Mouse (Mus musculus): ENCODE data around the gene B020004J07Rik. TPM values are rescaled to one million over a fixed set of nuclear protein-coding genes. Genes with fewer than 3 reads are reported as not detected.
"Not testable (repeated sequence)": the region's sequence is repeated elsewhere in the genome, so short reads cannot be mapped to it uniquely, and the experiment has no call there.

Gene B020004J07Rik
- total RNA-seq (2021) = not detected
- long read RNA-seq, experiment 1 = 0 reads
- long read RNA-seq, experiment 2 = 0 reads

GRCm38 (mm10) chr4:101843923-101844322 lies at the start of gene B020004J07Rik:
Gene B020004J07Rik, minus strand, starts transcription at chr4:101844023.
- DNase-seq = not testable (repeated sequence)

GRCm38 (mm10) chr4:101889377-101889776 lies 45.6 kb upstream of the B020004J07Rik start:
- DNase-seq = no peak

- no peak for DNase-seq
Observed at GRCm38 (mm10) chr4:101883641-101884040, 39.8 kb upstream of the B020004J07Rik start.

GRCm38 (mm10) chr4:101875687-101876086 lies 31.9 kb upstream of the B020004J07Rik start:
- not testable (repeated sequence) for DNase-seq

- not testable (repeated sequence) for DNase-seq
Observed at GRCm38 (mm10) chr4:101872031-101872430, 28.2 kb upstream of the B020004J07Rik start.

- DNase-seq = no peak
Observed at GRCm38 (mm10) chr4:101862289-101862688, 18.5 kb upstream of the B020004J07Rik start.

- peak; percentile 15 for DNase-seq
Observed at GRCm38 (mm10) chr4:101860873-101861272, 17.1 kb upstream of the B020004J07Rik start.

- DNase-seq = no peak
Observed at GRCm38 (mm10) chr4:101850908-101851307, 7.1 kb upstream of the B020004J07Rik start.

Other genes starting within 250 kb of the B020004J07Rik start
- gene Leprot, start 196.3 kb downstream of the B020004J07Rik start, total RNA-seq (2021) = 10 to 100 TPM; 55.3 to 63.0 TPM
- 10 to 100 TPM; 14.8 to 29.4 TPM for gene Lepr, start 126.6 kb downstream of the B020004J07Rik start, total RNA-seq (2021)
- not detected for gene C130073F10Rik, start 49.8 kb upstream of the B020004J07Rik start, total RNA-seq (2021)
- not detected for gene Gm12800, start 65.1 kb upstream of the B020004J07Rik start, total RNA-seq (2021)
- not detected for gene Gm12794, start 96.4 kb upstream of the B020004J07Rik start, total RNA-seq (2021)
- gene Gm12790, start 137.0 kb upstream of the B020004J07Rik start, total RNA-seq (2021) = not detected
- gene Gm12789, start 142.6 kb upstream of the B020004J07Rik start, total RNA-seq (2021) = not detected
- gene Pde4b, start 243.5 kb upstream of the B020004J07Rik start, total RNA-seq (2021) = 10 to 100 TPM; 16.2 to 23.1 TPM